Mouse (Mus musculus) lung, postnatal 0 days (tissue): ENCODE measurements at regions not wholly inside any gene's neighbourhood (a gene's known extent, or its start where the extent isn't known, plus 50 kb on each side); places are given as distances from the start of the nearest gene placed in this dataset.

ENCODE experiments used
- CTCF ChIP-seq: IDR thresholded peaks from 2 replicates; pipeline ENCODE4 v1.5.1; 2016; ENCODE audit warnings: antibody characterized with exemption, mild to moderate bottlenecking
- EP300 ChIP-seq: IDR thresholded peaks from 2 replicates; pipeline ENCODE4 v1.6.1; 2016; ENCODE audit warnings: antibody characterized with exemption, mild to moderate bottlenecking, control low read depth

DNA sequence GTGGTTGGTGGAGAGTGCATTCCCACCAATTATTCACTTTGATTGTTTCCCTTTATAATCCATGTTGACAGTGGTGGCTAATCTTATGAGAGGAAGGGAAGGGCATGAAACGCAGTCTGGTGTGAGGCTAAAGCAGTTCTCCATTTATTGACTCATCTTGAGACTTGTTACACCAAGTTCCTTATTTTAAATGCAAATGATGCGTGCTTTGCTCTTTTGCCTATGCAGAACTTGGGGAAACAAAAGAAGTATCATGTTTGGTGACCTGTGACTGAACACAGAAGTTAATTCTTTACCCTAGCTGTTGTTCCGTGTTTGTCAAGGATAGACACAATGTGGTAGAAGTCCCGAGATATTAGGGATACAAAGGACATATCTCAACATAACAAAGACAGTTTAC, 531.2 kb downstream of the Hace1 start:
- no peak for TF ChIP-seq CTCF
- TF ChIP-seq EP300, result no peak
